Mouse (Mus musculus): ENCODE results near the gene Lpp.

- TF ChIP-seq POLR2A (IDR thresholded peaks at IDR 0.05; ENCODE audit: borderline replicate concordance, insufficient read depth, low read length) = no peak
- TF ChIP-seq CTCF (IDR thresholded peaks at IDR 0.05; ENCODE audit: borderline replicate concordance, insufficient read depth, low read depth, low read length) = no peak
Observed at GRCm38 (mm10) chr16:24445473-24445872, 52.2 kb downstream of the Lpp start.

Measured in cerebellum, adult 2 months (tissue).